Mouse (Mus musculus): ENCODE results near the gene Cript.
A peak's percentile ranks its signal among the peaks of the same experiment; 100 is the strongest.
"Not testable (repeated sequence)": the region's sequence is repeated elsewhere in the genome, so short reads cannot be mapped to it uniquely, and the experiment has no call there.

Gene Cript

GRCm38 (mm10) chr17:87050469-87051175 is 25.3 kb downstream of the Cript start:
- DNase-seq = peak in 1 of 2 experiments; percentile 20

- DNase-seq = no peak
Measured at GRCm38 (mm10) chr17:87051652-87052051, 26.3 kb downstream of the Cript start.

GRCm38 (mm10) chr17:87052432-87052831 is 27.1 kb downstream of the Cript start:
- DNase-seq = no peak

GRCm38 (mm10) chr17:87053921-87054320 is 28.6 kb downstream of the Cript start:
- no peak for DNase-seq

GRCm38 (mm10) chr17:87055051-87055459 is 29.7 kb downstream of the Cript start:
- DNase-seq = peak; percentile 50 to 60

GRCm38 (mm10) chr17:87055663-87056062 is 30.3 kb downstream of the Cript start:
- DNase-seq = no peak

- DNase-seq = no peak
Measured at GRCm38 (mm10) chr17:87056761-87057160, 31.4 kb downstream of the Cript start.

GRCm38 (mm10) chr17:87057486-87058266 is 32.3 kb downstream of the Cript start:
- no peak for DNase-seq

GRCm38 (mm10) chr17:87062639-87063038 is 37.3 kb downstream of the Cript start:
- peak in 1 of 2 experiments; percentile 31 for DNase-seq

- no peak for DNase-seq
Measured at GRCm38 (mm10) chr17:87063461-87063860, 38.1 kb downstream of the Cript start.

- no peak for DNase-seq
Measured at GRCm38 (mm10) chr17:87063969-87064368, 38.6 kb downstream of the Cript start.

GRCm38 (mm10) chr17:87068997-87069396 is 43.6 kb downstream of the Cript start:
- no peak for DNase-seq

- not testable (repeated sequence) for DNase-seq
Measured at GRCm38 (mm10) chr17:87072183-87072582, 46.8 kb downstream of the Cript start.

GRCm38 (mm10) chr17:87072766-87073440 is 47.6 kb downstream of the Cript start:
- no peak for DNase-seq

GRCm38 (mm10) chr17:87073470-87073869 is 48.1 kb downstream of the Cript start:
- DNase-seq = no peak

- DNase-seq = not testable (repeated sequence)
Measured at GRCm38 (mm10) chr17:87078217-87078616, 52.9 kb downstream of the Cript start.

- DNase-seq = no peak
Measured at GRCm38 (mm10) chr17:87080724-87081123, 55.4 kb downstream of the Cript start.

- no peak for DNase-seq
Measured at GRCm38 (mm10) chr17:87082547-87082946, 57.2 kb downstream of the Cript start.

- DNase-seq = no peak
Measured at GRCm38 (mm10) chr17:87083671-87084070, 58.3 kb downstream of the Cript start.
